Mouse (Mus musculus) ES-Bruce4 (cell line): ENCODE data around the gene Spib. TPM values are rescaled to one million over a fixed set of nuclear protein-coding genes. Genes with fewer than 3 reads are reported as not detected.

Experiments
- H3K27ac ChIP-seq: 2 replicates; pipeline ENCODE4 v1.5.1; 2012; ENCODE audit warnings: low read length, inconsistent platforms; ENCODE audit not compliant: insufficient read depth
- H3K27me3 ChIP-seq: 2 replicates; pipeline ENCODE4 v1.6.1; 2012; ENCODE audit warnings: mild to moderate bottlenecking, low read length, inconsistent platforms; ENCODE audit not compliant: control insufficient read depth, poor library complexity, insufficient read depth, severe bottlenecking
- H3K36me3 ChIP-seq: 2 replicates; pipeline ENCODE4 v1.6.1; 2012; ENCODE audit warnings: inconsistent platforms, mild to moderate bottlenecking, low read length, moderate library complexity; ENCODE audit not compliant: control insufficient read depth, poor library complexity, insufficient read depth, severe bottlenecking
- H3K4me1 ChIP-seq: one replicate; pipeline ENCODE4 v1.8.1; 2011; ENCODE audit warnings: low read length; ENCODE audit not compliant: control insufficient read depth, insufficient read depth
- H3K4me3 ChIP-seq: 2 replicates; pipeline ENCODE4 v1.5.1; 2011; ENCODE audit warnings: low read depth, mild to moderate bottlenecking, low read length
- H3K9ac ChIP-seq: 2 replicates; pipeline ENCODE4 v1.6.1; 2012; ENCODE audit warnings: low read depth, mild to moderate bottlenecking, inconsistent platforms; ENCODE audit not compliant: poor library complexity, severe bottlenecking
- H3K9me3 ChIP-seq: replicated peaks from 2 replicates; pipeline ENCODE4 v1.6.1; 2012; ENCODE audit warnings: mild to moderate bottlenecking, low read length, inconsistent platforms; ENCODE audit not compliant: control insufficient read depth, poor library complexity, insufficient read depth, severe bottlenecking
- CTCF ChIP-seq: IDR thresholded peaks from one replicate; pipeline ENCODE4 v1.8.1; 2011; ENCODE audit warnings: low read depth, low read length
- EP300 ChIP-seq: IDR thresholded peaks from 2 replicates; pipeline ENCODE4 v1.6.1; 2011; ENCODE audit warnings: low read depth, low read length; ENCODE audit not compliant: insufficient read depth
- POLR2A ChIP-seq: IDR thresholded peaks from one replicate; pipeline ENCODE4 v1.8.1; 2011; ENCODE audit warnings: low read length; ENCODE audit not compliant: insufficient read depth
- polyA plus RNA-seq: library from polyadenylated mRNA; stranded (reverse); fragments of >200 nt; gene quantifications from 2 replicates; pipeline ENCODE4 v1.2.4, GENCODE M21; 2011; ENCODE audit warnings: low read depth; ENCODE audit not compliant: missing spikeins, insufficient read depth, insufficient read length

Gene Spib
- polyA plus RNA-seq, 1 experiment, result 2.4 TPM

DNA sequence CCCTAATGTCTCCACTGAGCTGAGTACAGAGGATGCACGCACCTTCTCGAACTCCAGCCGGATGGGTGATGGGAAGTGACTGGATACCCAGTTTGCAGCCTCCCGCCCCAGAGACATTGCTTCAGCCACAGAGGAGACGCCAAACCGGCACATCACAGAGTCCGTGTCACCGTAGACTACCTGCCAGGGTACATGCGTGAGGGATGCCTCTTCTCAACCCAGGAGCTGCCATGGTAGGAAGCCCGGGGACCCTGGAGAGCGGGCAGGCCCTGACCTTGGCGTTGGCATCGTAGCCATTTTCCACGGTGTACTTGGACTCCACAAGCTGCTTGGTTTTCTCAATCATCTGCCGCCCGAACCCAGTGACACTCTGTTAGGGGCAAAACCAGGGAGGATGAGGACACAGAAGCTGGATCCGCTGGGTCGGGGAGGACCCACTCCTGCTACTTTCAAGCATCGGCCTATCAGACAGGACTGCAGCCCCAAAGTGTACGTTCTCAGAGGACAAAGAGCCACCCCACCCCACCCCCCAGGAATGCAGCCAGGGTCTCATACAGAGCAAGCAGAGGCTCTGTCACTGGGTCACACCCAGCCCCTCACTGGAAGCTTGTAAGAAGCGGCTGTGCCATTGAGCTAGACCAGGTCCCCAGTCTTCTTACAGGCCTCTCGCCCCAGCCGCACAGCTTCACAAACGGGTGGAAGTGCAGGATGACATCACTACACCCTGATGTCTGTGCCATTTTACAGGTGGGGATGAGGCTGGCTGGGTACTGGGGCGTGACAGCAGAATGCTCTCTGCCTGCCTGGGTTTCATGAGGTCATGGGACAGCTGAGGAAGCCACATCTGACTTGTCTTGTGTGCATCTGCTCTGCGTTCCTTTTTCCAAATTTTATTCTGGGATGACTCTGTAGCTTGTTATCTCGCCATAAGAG is 4.1 kb upstream of the Spib start:
- Histone ChIP-seq H3K9me3 (no peaks in the 10 kb centered on the region), H3K27me3 (no peaks in the 10 kb centered on the region), H3K4me3 (no peak overlapping the region), H3K36me3 (peaks cover 26% of the 10 kb centered on the region), H3K4me1 (peaks cover 10% of the 10 kb centered on the region), H3K27ac (no peak overlapping the region), H3K9ac (no peak overlapping the region)
- TF ChIP-seq EP300 (no peak), POLR2A (no peak), CTCF (no peak)

DNA sequence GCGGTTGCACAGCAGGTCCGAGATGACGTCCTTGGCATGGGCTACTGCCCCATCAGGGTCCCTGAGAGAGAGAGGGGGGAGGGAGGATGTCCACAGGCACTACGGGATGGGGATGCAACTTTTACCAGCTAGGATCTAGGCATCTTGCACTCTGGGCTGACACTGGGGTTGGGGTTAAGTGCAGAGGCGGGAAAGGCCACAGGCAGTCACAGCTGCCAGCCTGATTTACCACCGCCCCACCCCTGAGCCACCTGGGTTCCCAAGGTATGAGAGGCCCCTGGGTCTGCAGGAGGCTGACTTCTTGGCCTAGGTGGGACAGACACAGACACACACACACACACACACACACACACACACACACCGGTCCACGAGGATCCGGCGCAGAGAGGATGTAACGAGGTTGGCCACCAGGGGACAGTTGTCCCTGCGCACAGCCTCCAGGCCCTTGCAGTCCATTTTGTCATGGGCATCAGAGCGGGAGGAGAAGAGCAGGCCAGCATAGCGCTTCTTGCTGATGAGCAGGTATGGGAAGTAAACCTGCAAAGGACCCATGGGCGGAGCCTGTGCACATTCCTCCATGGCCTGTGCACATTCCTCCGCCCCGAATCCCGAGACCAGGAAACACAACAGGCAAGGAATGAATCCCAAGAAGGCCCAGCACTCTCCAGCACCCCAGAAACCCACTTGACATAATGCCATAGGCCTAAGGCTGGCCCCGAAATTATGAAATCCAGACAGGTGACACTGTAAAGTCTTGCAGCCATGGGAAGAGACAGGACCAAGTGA is 3.0 kb upstream of the Spib start:
- no peak overlapping the region for H3K9ac ChIP-seq
- TF ChIP-seq POLR2A, result no peak
- peak; percentile 1 for TF ChIP-seq CTCF
- no peak for TF ChIP-seq EP300
- H3K27me3 ChIP-seq, result no peaks in the 10 kb centered on the region
- no peak overlapping the region for H3K4me3 ChIP-seq
- H3K27ac ChIP-seq, result no peak overlapping the region
- H3K36me3 ChIP-seq, result peaks cover 19% of the 10 kb centered on the region
- H3K4me1 ChIP-seq, result peaks cover 10% of the 10 kb centered on the region
- H3K9me3 ChIP-seq, result no peaks in the 10 kb centered on the region

DNA sequence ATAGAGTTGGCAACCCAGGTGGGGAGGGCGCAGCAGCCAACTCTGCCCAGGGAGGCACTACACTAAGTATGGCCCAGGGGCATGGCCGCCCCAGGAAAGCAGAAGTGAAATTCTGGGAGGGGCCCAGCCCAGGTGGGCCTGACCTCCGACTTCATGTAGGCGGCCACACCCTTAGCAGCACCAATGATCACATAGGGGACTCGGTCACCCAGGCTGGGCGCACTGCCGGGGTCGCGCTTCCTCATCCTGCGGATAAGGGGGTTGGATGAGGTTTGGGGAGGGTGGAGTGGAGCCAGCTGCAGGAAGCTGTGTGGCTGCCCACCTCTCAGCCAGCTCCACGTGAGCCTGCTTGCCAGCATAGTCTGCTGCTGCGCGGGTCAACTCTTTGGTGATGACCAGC is 2.4 kb upstream of the Spib start:
- Histone ChIP-seq H3K36me3 (peaks cover 19% of the 10 kb centered on the region), H3K4me1 (peaks cover 10% of the 10 kb centered on the region)
- TF ChIP-seq POLR2A, result no peak
- no peak for TF ChIP-seq EP300
- no peak for TF ChIP-seq CTCF

GRCm38 (mm10) chr7:44533746-44534045 is 1.8 kb upstream of the Spib start:
- peaks cover 13% of the 10 kb centered on the region for H3K4me1 ChIP-seq
- TF ChIP-seq EP300, result no peak
- no peak for TF ChIP-seq CTCF
- no peak for TF ChIP-seq POLR2A
- no peak overlapping the region for H3K9ac ChIP-seq
- no peaks in the 10 kb centered on the region for H3K9me3 ChIP-seq
- no peaks in the 10 kb centered on the region for H3K27me3 ChIP-seq
- H3K27ac ChIP-seq, result no peak overlapping the region
- peak overlapping the region; percentile 5; the same call in 1 of the 2 replicates for H3K4me3 ChIP-seq
- H3K36me3 ChIP-seq, result peaks cover 19% of the 10 kb centered on the region

More for the DNA sequence above, 2.4 kb upstream of the Spib start:
- no peak overlapping the region for H3K9ac ChIP-seq
- no peaks in the 10 kb centered on the region for H3K9me3 ChIP-seq
- no peak overlapping the region for H3K27ac ChIP-seq
- H3K27me3 ChIP-seq, result no peaks in the 10 kb centered on the region
- H3K4me3 ChIP-seq, result no peak overlapping the region

DNA sequence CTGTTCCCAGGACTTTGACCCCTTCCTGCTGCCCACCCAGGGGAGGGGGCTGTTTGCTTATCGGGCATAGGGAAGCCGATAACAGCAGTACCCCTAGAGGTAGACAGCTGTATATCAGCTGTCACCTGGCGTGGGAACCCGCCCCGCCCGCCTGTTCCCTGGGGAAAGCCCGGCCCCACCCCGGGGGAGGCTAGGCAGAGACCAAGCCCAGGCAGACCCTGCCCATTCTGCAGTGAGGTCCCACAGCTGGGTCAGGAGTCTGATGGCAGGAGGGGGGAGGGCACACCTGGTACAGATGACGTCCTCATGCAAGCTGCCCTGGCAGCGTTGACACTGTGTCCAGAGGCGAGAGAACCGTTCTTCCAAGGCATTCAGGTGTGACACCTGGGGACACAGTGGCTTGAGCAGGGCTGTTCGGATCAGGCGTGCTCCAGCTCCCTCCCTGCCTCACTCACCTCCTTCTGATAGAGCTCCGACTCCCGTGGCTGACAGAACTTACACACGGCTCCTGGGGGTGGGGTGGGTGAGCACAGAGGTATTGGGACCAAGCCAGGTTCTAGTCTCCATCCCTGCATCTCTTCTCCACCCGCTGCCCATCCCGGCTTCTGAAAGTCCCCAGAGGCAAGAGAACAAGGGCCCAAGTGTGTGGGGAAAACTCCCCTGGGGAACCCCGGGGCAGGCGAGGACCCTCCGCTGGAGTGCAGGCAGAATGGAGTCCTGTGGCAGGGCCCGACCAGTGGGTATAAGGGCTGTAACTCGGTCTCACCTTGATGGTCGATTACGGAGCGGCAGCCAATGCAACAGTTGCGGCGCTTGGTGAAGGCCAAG is 1.3 kb upstream of the Spib start:
- Histone ChIP-seq H3K27me3 (no peaks in the 10 kb centered on the region), H3K9ac (no peak overlapping the region), H3K4me1 (peaks cover 13% of the 10 kb centered on the region), H3K4me3 (0 out of 2 replicates have a peak overlapping the region, but pooled peaks have one; percentile 5), H3K9me3 (no peaks in the 10 kb centered on the region), H3K36me3 (peaks cover 14% of the 10 kb centered on the region), H3K27ac (no peak overlapping the region)
- TF ChIP-seq CTCF (no peak), EP300 (no peak), POLR2A (no peak)
